Mouse (Mus musculus) right cerebral cortex, adult 2 months (tissue): Measurements from ENCODE around the gene Prnd.

Experiments used
- DNase-seq, 2 experiments: peaks; one replicate each; pipeline ENCODE4 v3.0.0; 2021 to 2022; ENCODE audit warnings: low spot score in 2 of 2

The Prnd gene

DNA sequence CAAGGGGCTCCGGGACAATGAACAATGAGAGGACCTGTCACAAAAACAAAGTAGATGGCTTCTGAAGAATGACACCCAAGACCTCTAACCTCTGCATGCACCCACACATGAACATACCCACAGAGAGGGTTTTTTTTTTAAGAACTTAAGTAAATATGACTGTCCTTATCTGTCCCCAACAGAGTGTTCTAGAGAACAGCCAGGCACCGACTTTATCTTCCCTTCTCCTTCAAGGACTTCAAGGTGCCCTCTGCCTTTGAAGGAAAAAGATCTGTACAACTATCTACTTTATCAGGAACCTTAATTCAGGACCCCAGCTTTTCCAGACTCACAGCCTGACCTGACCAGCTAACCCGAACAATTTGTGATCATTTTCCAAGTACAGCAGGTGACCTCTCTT, 10.2 kb upstream of the Prnd start:
- DNase-seq: no peak

GRCm38 (mm10) chr2:131941501-131941900, 9.2 kb upstream of the Prnd start:
- DNase-seq: no peak

- no peak for DNase-seq
These were observed 6.3 kb upstream of the Prnd start for GRCm38 (mm10) chr2:131944370-131944769.

DNA sequence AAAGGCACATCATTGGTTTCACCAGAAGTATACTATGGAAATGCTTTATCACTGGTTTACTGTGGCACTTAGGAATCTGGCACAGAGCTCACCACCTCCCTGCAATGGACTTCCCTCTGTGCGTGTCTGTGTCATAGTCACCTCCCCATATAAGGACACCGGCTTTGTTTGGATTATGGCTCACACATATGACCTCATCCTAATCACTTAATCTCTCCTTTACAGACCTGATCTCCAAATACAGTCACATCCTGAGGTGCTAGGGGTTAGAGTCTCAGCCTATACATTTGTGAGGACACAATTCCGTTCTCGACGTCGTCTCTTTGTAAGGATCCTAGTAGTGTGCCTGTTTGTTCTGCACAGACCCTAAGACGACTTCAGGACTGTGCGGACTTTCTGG, 5.4 kb upstream of the Prnd start:
- DNase-seq: no peak

DNA sequence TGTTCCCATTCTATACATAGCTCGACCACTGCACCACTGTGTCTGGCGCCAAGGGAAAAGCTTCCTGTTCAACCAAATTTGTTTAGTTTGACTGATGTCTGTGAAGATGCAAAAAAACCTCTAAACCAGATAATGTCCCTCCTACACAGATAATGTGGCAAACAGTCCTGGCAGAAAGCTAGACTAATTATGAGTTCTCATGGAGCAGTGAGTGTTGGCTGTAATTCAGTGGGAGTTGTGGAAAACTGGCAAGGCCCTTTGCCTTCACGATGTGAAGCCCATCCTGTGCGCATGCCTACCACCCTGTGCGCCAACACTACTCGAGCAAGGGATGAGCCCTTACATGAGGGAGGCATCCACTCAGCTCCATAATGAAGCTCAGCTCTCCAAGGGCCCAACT, 4.9 kb upstream of the Prnd start:
- no peak for DNase-seq

- DNase-seq: no peak
These were observed 4.3 kb upstream of the Prnd start for GRCm38 (mm10) chr2:131946351-131946750.

DNA sequence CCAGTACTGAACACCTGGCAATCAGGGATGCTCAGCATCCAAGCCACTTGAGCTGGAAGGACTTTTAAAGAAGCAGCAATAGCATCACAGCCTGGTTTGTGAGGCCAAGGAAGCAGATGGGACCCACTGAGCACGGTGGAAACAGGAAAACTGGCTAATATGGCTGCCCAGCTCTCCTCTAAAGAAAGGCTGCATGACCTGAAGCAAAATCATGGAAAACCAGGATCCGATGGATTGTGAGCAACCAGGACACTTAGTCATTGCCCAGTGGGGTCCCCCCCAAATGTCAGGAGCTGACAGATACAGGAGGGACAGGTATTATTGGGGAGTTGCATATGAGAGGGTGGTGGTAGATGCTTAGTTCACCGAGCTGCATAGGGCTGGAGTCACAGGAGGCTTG, 2.5 kb upstream of the Prnd start:
- DNase-seq: no peak

DNA sequence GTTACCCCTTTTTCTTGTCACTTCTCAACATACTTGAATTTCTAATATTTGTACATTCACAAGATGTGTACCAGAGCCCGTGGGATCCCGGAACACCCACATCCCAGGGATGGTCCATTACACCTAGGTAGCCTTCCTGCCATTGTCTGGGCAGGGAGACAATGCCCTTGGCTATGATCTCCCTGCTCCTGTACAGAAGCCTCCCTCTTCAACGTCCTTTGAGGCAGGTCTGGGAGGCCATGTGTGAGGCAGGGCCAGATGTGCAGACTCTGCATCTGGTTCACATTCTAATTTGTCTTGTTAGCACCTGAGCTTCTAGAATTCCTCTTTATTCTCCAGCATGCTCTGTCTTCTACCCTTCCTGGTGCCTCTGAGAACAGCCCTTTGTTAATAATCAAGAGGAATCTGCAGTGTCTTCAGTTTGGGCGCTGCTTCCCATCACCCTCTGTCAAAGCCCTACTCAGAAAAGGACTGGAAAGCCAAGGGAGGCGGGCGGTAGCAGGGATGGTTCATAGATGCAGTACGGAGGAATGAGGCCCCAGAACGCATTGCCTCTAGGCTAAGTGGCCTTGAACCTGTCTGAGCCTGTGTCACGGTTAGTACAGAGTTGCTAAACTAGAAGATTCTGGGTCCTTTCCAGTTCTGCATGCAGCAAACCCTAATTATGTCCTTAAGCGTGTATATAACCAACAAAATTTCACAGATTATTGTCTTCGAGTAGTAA, 1.6 kb upstream of the Prnd start:
- no peak for DNase-seq

- peak; percentile 79 to 82 for DNase-seq
These were observed 679 bp upstream of the Prnd start for GRCm38 (mm10) chr2:131949767-131950597.

DNA sequence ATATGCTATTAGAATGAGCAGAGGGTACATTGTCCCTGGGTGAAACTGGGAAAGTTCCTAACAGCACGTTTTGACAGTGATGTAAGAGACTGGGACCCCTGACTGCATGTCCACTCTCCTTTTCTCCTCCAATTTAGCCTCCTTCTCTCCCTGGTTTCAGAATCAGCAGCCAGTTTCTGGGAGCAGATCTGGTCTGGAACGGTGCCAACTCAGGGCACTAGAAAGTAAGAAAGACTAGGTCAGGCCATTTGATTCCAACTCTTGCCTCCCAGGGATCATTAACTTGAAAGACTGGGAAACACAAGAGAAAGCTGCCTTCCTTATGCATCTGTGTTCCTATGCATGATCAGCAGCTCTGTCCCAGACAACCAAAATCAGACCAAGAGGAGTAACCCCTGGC, 1.8 kb downstream of the Prnd start:
- DNase-seq: no peak

- no peak for DNase-seq
These were observed 2.4 kb downstream of the Prnd start for GRCm38 (mm10) chr2:131952961-131953538.

DNA sequence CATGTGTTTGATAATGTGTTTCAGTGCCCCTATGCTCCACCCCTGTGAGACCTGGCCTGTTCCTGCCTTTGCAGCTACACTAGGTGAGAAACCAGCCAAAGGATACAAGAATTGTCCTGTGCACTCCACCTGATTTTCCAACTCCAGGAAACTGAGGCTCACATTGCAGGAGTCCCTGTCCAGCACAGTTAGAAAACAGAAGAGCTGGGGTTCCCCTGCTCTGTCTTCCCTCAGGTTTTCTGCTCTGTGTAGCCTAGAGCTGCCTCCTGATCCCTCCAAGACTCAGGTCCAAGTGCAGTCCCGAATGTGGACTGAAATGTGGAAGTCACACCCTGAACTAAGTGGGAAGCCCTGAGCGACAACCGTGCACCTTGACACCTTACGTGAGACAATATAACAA, 3.0 kb downstream of the Prnd start:
- no peak for DNase-seq

GRCm38 (mm10) chr2:131954835-131955234, 4.2 kb downstream of the Prnd start:
- no peak for DNase-seq

DNA sequence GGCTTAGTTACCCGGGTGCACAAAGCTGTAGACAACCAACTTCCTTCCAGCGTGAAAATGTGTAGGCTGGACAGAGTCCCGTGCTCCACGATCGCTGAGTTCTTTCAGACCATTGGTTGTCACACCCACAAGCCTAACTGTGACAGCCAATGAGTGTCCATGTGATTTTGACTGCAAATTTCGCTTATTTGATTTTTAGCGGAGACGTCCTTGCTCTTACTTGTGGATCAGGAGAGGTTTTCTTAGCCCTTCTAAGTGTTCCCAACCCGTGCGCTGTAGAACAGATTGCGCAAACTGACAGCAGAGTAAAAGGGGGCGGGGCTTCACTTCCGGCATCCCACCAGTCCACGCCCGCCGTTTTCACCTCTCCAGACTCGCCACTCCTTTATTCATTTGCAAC, 4.6 kb downstream of the Prnd start:
- DNase-seq: no peak

- DNase-seq: no peak
These were observed 5.9 kb downstream of the Prnd start for GRCm38 (mm10) chr2:131956336-131957256.

- DNase-seq: no peak
These were observed 7.1 kb downstream of the Prnd start for GRCm38 (mm10) chr2:131957731-131958222.

DNA sequence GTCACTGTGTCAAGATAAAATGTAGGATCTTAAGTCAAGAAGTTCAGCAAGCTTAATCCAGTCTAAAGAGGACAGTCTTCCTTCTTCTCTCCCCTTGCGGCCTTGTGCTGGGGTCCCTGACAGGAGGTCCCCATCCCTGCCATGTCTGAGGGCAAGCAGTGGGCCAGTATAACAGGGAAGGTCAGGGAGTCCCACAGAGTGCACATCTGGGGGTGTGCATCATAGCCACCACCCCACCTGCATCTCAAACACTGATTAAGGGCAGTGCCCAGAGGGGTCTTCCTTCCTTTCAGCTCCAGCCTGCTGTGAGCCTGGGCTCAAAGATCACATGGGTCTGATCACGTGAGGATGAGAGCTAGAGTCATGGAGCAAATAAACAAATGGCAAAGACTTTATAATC, 11.0 kb downstream of the Prnd start:
- DNase-seq: no peak

DNA sequence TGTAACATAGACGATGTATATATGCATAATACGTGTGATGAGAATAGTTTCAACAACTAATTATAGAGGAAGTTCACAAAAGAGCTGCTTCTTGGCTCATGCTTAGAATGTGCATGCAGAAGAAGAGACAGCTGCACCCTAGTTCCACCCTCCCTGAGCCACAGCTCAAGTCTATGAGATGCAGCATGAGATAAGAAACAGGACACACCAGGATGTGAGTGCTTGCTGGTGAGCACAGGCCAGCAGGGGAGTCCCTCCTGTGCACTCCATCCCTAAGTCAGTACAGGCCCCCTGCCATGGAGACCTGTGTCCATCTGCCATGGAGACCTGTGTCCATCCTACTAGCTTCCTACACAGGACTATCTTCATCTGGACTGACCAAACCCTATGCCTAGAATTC, 19.9 kb downstream of the Prnd start:
- no peak for DNase-seq

GRCm38 (mm10) chr2:131971098-131971497, 20.4 kb downstream of the Prnd start:
- no peak for DNase-seq

DNA sequence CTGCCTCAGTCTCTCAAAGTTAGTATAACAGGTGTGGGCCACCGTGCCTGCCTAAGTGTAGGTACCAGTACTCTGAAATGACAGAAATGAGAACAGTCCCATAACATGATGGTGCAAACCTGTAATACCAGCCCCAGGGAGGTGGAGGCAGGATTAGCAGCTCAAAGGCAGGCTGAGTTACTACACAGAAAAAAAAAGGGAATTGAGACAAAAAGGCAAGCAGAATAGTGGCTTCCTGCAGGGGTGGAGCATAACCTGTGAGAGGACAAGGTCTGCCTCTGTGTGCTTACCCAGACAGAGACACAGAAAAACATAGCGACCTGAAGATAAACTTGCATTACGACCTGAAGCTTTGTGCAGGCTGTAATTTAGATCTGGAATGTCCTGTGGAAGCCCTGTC, 26.0 kb downstream of the Prnd start:
- DNase-seq: no peak

DNA sequence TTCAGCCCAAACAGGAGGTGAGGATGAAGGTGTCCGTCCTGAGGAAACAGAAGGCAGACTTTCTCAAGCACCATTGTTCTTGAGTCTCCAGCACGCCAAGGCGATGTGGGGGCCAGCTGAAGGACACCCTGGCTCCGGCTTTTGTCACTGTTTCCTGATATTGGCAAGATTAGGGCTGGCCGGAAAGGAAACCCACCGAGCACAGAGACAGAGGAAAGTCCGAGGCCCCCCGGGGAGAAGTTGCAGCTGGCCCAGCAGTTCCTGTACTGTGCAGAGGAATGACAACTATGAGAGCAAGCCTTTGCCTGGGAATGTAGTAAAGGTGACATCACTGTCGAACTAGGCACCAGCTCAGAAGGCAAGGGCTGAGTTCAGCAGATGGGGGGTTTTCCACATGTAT, 30.2 kb downstream of the Prnd start:
- DNase-seq: no peak
